Mouse (Mus musculus): Measurements from ENCODE around the gene Aurkaip1.
A peak's percentile ranks its signal among the peaks of the same experiment; 100 is the strongest.
"Not testable (repeated sequence)": the region's sequence is repeated elsewhere in the genome, so short reads cannot be mapped to it uniquely, and the experiment has no call there.

Aurkaip1 gene

GRCm38 (mm10) chr4:155831205-155831766, at the start of gene Aurkaip1:
Gene Aurkaip1, plus strand, starts transcription at chr4:155831272.
- DNase-seq (ENCODE audit: extremely low spot score, low read depth, low spot score) = peak; percentile 94

DNA sequence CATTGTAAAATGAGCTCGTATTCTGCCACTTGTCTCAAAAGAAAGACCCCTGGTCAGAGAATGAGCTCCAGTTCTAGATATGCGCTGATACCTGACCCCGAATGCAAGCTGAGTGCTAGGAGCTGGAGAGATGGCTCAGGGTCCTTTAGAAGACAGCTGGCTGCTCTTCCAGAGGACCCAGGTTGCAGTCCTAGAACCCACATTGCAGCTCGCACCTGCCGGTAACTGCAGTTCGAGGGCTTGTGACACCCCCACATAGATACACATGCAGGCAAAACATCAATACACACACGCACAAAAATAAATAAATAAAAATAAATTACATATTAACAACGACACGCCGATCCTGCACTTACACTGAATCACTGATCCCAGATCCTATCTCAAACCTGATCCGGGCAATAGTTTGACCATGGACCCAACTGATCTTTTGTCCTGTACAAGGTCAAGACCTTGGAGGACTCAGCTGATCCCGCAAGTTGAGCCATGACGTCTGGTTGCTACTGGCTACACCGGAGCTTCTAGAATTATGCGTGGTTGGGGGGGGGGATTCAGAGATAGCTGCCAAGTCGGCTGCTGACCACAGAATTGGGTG, 47.5 kb upstream of the Aurkaip1 start:
- DNase-seq (ENCODE audit: extremely low spot score, low read depth, low spot score) = no peak

DNA sequence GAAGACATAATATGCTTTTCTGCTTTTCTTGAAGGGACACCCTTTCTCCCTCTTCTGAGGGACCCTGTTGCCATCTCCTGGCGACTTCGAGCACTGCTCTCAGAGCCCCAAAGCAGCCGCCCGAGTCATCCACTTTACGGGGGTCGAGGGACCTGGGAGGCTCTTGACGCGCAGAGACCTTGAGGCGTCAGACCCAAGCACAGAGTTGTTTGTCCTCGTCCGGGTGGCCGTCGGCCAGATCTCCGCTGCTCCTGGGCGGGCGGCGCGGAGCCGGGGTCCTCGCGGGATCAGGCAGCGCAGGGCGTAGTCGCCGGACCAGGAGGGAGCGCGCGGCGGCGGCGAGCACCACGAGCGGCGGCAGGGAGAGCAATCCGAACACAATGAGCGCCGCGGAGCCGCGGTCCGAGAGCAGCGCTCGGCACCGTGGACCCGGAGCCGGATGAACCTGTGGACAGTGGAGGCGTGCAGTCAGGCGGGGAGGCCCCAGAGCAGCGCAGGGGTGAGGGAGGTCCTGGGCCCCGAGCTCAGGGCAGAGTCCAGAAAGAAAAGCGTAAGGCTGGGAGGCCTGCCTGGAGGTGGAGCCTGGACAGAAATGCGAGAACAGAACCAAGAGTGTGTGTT, 46.9 kb upstream of the Aurkaip1 start:
- no peak for DNase-seq (ENCODE audit: extremely low spot score, low read depth, low spot score)

GRCm38 (mm10) chr4:155785246-155785645, 45.8 kb upstream of the Aurkaip1 start:
- DNase-seq (ENCODE audit: extremely low spot score, low read depth, low spot score) = no peak

GRCm38 (mm10) chr4:155785819-155786218, 45.3 kb upstream of the Aurkaip1 start, which contains the start of gene Tmem88b:
Gene Tmem88b, minus strand, starts transcription at chr4:155785874.
- no peak for DNase-seq (ENCODE audit: extremely low spot score, low read depth, low spot score)

DNA sequence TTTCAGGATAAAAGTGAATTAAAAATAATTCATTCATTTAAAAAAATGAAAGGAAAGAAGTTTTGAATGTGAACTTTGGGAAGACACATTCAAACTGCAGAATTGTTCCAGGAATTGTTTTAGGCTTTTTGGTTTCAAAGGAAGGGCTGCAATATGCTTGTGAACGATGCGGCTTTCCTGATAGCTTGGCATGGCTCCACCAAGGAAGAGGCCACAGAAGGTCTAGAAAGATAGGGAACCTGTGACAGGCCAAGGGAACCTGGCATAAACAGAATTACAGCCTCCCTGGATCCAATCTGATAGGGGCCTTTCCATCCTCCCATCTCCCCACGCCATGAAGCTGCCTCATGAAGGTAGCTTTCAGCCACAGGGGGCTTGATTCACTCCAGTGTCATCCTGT, 42.8 kb upstream of the Aurkaip1 start:
- DNase-seq (ENCODE audit: extremely low spot score, low read depth, low spot score) = no peak

DNA sequence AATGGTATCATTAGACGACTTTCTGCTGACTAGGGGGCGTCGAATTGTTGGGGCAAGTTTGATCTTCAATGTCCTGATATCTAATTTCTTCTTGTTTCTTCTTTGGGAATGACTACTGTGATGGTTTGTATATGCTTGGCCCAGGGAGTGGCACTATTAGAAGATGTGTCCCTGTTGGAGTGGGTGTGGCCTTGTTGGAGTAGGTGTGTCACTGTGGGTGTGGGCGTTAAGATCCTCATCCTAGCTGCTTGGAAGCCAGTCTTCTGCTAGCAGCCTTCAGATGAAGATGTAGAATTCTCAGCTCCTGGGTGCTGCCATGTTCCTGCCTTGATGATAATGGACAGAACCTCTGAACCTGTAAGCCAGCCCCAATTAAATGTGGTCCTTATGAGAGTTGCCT, 42.2 kb upstream of the Aurkaip1 start:
- DNase-seq (ENCODE audit: extremely low spot score, low read depth, low spot score) = not testable (repeated sequence)

GRCm38 (mm10) chr4:155790021-155790489, 41.0 kb upstream of the Aurkaip1 start, which contains the start of gene Ankrd65:
Gene Ankrd65, plus strand, starts transcription at chr4:155790439.
- DNase-seq (ENCODE audit: extremely low spot score, low read depth, low spot score) = no peak

GRCm38 (mm10) chr4:155790650-155791161, 40.4 kb upstream of the Aurkaip1 start:
- no peak for DNase-seq (ENCODE audit: extremely low spot score, low read depth, low spot score)

GRCm38 (mm10) chr4:155791240-155791933, 39.7 kb upstream of the Aurkaip1 start:
- DNase-seq (ENCODE audit: extremely low spot score, low read depth, low spot score) = no peak

DNA sequence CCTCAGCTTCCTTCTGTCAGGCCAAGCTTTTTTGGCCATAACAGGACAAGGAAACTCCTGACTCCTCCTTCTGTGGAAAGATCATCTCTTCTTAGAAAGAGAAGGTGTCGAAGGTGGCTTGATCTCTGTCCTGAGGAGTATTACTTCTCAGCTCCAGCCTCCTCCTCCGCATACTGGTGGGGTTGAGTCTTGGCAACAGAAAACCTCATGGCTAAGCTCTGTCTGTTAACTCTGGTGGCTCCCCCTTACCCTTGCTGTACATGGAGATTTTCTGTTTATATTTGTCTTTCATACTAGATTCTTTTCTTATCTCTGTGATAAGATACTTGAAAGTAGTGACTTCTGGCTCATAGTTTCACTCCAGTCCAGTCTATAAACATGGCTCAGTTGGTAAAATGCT, 37.3 kb upstream of the Aurkaip1 start:
- no peak for DNase-seq (ENCODE audit: extremely low spot score, low read depth, low spot score)

- no peak for DNase-seq (ENCODE audit: extremely low spot score, low read depth, low spot score)
Measured at GRCm38 (mm10) chr4:155802075-155802474, 29.0 kb upstream of the Aurkaip1 start.

DNA sequence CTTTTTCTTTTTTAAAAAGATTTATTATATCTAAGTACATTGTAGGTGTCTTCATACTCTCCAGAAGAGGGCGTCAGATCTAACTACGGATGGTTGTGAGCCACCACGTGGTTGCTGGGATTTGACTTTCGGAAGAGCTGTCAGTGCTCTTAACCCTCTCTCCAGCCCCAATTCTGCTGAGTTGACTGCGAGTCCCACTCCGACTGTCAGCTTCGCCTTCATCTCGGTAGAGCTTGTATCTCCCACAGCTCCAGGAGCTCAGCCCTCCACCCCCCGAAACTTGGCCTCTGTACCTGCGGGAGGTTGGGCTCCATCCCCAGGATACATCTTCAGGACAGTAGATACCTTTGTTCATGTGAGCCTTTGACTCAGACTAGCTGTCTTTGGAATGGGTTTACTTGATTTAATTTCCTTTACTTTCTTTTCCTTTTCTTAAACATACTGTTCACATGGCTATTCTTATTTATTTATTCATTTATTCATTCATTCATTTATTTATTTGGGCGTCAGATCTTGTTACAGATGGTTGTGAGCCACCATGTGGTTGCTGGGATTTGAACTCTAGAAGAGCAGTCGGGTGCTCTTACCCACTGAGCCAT, 28.2 kb upstream of the Aurkaip1 start, which contains the start of gene Mrpl20:
Gene Mrpl20, plus strand, starts transcription at position 138 of the 599 bp plus-strand sequence.
- no peak for DNase-seq (ENCODE audit: extremely low spot score, low read depth, low spot score)

- DNase-seq (ENCODE audit: extremely low spot score, low read depth, low spot score) = peak; percentile 81
Measured at GRCm38 (mm10) chr4:155803340-155804041, 27.6 kb upstream of the Aurkaip1 start.

DNA sequence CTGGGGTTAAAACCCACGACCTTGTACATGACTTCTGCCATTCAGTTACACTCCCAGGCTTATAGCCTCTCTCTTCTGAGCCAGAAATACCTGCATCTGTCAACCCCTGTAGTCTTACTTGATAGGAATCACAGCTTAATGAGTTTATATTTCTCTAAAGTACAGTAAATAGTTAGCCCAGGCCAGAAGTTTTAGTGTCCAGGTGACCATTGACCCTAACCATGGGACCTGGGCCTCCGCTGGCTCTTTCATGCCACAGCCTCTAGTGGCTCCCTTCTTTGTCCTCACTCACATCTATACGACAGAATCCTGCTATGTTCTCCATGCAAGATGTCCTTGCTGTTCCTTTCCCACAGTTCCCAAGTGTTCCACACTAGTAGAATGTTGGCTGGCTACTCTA, 23.2 kb upstream of the Aurkaip1 start:
- no peak for DNase-seq (ENCODE audit: extremely low spot score, low read depth, low spot score)

- peak; percentile 58 for DNase-seq (ENCODE audit: extremely low spot score, low read depth, low spot score)
Measured at GRCm38 (mm10) chr4:155811929-155812664, 19.0 kb upstream of the Aurkaip1 start, which contains the start of gene Ccnl2. Gene Ccnl2, plus strand, starts transcription at chr4:155812489.

DNA sequence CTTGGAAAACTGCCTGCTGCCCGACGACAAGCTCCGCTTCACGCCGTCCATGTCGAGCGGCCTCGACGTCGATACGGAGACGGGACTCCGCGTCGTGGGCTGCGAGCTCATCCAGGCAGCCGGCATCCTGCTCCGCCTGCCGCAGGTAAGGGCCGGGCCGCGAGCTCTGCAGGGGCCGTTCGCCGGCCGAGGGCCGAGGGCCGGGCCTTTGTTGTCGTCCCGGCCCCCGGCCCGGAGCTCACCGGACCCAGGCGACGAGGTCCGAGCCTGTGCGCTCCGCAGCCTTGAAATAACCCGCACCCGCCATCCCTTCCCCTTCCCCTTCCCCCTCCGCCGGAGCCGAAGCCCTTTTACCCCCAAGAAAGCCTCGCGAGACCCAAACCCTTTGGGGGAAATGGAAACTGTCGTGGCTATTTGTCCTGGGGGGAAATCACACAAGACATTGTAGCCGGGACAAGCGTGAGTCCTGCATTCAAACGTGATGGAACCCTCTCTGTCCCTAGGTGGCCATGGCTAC, 18.3 kb upstream of the Aurkaip1 start:
- no peak for DNase-seq (ENCODE audit: extremely low spot score, low read depth, low spot score)

DNA sequence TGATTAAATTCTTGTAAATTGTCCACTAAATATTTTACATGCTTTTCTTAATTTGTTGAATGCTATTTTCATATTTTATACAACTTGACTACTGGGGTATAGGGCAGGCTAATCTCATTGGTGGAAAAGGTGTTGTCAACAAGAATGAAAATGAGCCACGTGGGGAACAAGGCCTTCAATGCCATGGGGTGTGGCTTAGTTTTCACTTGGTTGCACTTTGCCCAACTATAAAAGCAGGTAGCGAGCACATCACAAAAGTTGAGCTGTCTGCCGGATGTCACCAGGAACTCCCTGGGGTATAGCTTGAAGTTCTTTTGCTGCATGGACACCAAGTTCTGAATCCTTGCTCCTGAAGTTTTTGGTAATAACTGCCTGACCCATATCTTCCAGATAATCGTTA, 13.5 kb upstream of the Aurkaip1 start:
- DNase-seq (ENCODE audit: extremely low spot score, low read depth, low spot score) = no peak

- DNase-seq (ENCODE audit: extremely low spot score, low read depth, low spot score) = no peak
Measured at GRCm38 (mm10) chr4:155821025-155821424, 10.0 kb upstream of the Aurkaip1 start.
